Mouse (Mus musculus): ENCODE results near the gene Il18. TPM values are rescaled to one million over a fixed set of nuclear protein-coding genes. Genes with fewer than 3 reads are reported as not detected.

The Il18 gene
- polyA plus RNA-seq, 2 experiments, result 4.9 to 9.7 TPM

DNA sequence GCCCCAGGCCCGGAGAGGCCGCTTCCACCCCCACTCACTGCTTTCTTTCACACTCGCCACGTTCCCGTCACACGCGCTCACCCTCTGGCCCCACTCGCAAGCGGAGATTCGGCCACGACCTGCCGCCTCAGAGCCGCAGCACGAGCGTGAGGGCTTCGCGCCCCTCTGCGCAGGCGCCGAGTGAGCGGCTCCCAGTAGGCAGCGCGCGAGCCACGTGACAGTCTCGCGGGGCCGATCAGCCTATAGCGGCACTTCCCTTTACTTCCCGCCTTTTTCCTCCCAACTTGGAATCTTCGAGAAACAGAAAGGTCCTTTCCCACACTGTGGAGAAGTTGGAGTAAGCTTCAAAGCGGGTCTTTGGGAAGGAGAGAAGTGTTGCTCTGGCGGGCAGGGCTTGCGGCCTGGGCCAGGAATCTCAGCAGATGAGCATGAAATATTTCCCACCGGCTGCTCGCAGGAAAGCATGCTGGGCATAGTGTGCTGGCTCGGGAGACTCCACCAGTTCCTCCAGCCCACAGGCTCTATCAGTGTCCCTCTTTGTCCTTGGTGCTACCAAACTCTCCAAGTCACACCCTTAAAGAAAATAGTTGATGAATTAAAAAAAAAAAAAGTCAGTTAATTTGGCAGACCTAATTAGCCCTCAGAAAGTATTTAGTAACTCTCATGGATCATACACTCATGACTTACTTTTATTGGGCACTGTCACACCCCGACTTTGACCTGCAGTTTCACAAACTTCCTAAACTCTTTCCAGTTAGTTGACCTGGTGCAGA, 6.7 kb downstream of the Il18 start, which contains the start of gene Tex12:
Tex12 (minus strand) TSS at position 181 of the 773 bp plus-strand sequence.
- DNase-seq (ENCODE audit: low read depth in 3 of 3, low spot score in 3 of 3), result no peak
- WGBS (ENCODE audit: insufficient replicate concordance), result 80% methylated on average over 38 of the region's 38 CpGs
- Histone ChIP-seq H3K4me2 (ENCODE audit: low read depth) (no peak within 1 kb of the TSS), H3K9me3 (ENCODE audit: control insufficient read depth, low read length) (no peaks in the 10 kb centered on the region), H3K9ac (replicated peaks) (no peak within 1 kb of the TSS), H3K36me3 (replicated peaks; ENCODE audit: control insufficient read depth, insufficient read depth, low read depth) (no peaks in the 10 kb centered on the region), H3K4me3 (ENCODE audit: insufficient read depth in 1 of 2, low read depth in 2 of 2, low read length in 2 of 2) (no peak within 1 kb of the TSS), H3K27me3 (ENCODE audit: control insufficient read depth, insufficient read depth, low read length) (no peaks in the 10 kb centered on the region), H3K4me1 (replicated peaks; ENCODE audit: control insufficient read depth in 2 of 2, insufficient read depth in 2 of 2, low read length in 1 of 2) (peaks cover 0 to 2% of the 10 kb centered on the region in 2 experiments; a peak in 1 of 4 replicates), H3K27ac (no peak within 1 kb of the TSS)
- TF ChIP-seq EP300 (IDR thresholded peaks at IDR 0.05; ENCODE audit: low read depth) (no peak), CTCF (IDR thresholded peaks at IDR 0.05; ENCODE audit: low read depth) (no peak)
- no peak for ATAC-seq (ENCODE audit: insufficient read depth)

DNA sequence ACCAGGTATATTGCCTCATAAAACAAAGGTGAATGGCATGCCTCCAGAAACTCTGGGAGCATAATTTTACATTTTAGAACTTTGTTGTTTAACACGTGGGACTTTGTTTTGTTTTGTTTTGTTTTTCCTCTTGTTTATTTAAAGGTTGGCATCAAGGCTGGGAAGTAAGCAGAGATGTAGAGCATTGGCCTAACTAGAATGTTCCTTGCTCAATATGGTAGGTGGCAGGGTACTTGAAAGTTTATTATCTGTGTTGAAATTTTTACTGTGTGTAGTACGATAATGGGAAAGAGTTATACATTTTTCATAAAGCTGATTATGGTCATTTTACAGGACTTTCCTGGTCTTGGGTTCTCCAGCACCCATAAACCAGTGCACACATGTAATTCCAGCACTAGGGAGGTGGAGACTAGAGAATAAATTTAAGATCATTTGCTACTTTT, 7.3 kb downstream of the Il18 start:
- H3K4me3 ChIP-seq (ENCODE audit: insufficient read depth in 1 of 2, low read depth in 2 of 2, low read length in 2 of 2), result no peak overlapping the region
- 65% methylated on average over 2 of the region's 2 CpGs for WGBS (ENCODE audit: insufficient replicate concordance)
- DNase-seq (ENCODE audit: low read depth in 3 of 3, low spot score in 3 of 3) (no peak), ATAC-seq (ENCODE audit: insufficient read depth) (no peak)
- H3K4me2 ChIP-seq (ENCODE audit: low read depth), result no peak overlapping the region
- H3K27me3 ChIP-seq (ENCODE audit: control insufficient read depth, insufficient read depth, low read length), result no peaks in the 10 kb centered on the region
- H3K9me3 ChIP-seq (ENCODE audit: control insufficient read depth, low read length), result no peaks in the 10 kb centered on the region
- H3K9ac ChIP-seq (replicated peaks), result no peak overlapping the region
- no peak for TF ChIP-seq EP300 (IDR thresholded peaks at IDR 0.05; ENCODE audit: low read depth)
- TF ChIP-seq CTCF (IDR thresholded peaks at IDR 0.05; ENCODE audit: low read depth), result no peak
- H3K36me3 ChIP-seq (replicated peaks; ENCODE audit: control insufficient read depth, insufficient read depth, low read depth), result no peaks in the 10 kb centered on the region
- no peak overlapping the region for H3K27ac ChIP-seq
- peaks cover 0 to 2% of the 10 kb centered on the region in 2 experiments; a peak in 1 of 4 replicates for H3K4me1 ChIP-seq (replicated peaks; ENCODE audit: control insufficient read depth in 2 of 2, insufficient read depth in 2 of 2, low read length in 1 of 2)

DNA sequence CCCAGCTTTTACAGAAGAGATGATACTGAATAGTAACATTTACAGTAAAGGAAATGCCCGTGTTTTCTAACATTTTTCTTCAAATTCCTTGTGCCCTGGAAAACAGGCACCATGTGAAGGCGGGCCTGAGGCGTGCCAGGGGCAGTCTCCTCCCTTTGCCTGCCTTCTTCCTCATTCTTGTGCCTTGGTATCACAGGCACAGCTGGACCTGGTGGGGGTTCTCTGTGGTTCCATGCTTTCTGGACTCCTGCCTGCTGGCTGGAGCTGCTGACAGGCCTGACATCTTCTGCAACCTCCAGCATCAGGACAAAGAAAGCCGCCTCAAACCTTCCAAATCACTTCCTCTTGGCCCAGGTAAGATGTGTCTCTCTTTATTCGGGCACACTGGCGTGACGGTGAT, 10.5 kb downstream of the Il18 start:
- Histone ChIP-seq H3K9ac (replicated peaks) (no peak overlapping the region), H3K27ac (no peak overlapping the region), H3K4me2 (ENCODE audit: low read depth) (no peak overlapping the region), H3K4me1 (replicated peaks; ENCODE audit: control insufficient read depth in 2 of 2, insufficient read depth in 2 of 2, low read length in 1 of 2) (peaks cover 0 to 2% of the 10 kb centered on the region in 2 experiments; a peak in 1 of 4 replicates), H3K9me3 (ENCODE audit: control insufficient read depth, low read length) (no peaks in the 10 kb centered on the region), H3K27me3 (ENCODE audit: control insufficient read depth, insufficient read depth, low read length) (no peaks in the 10 kb centered on the region), H3K36me3 (replicated peaks; ENCODE audit: control insufficient read depth, insufficient read depth, low read depth) (no peaks in the 10 kb centered on the region), H3K4me3 (ENCODE audit: insufficient read depth in 1 of 2, low read depth in 2 of 2, low read length in 2 of 2) (no peak overlapping the region)
- TF ChIP-seq EP300 (IDR thresholded peaks at IDR 0.05; ENCODE audit: low read depth), result no peak
- TF ChIP-seq CTCF (IDR thresholded peaks at IDR 0.05; ENCODE audit: low read depth), result no peak
- DNase-seq (ENCODE audit: low read depth in 3 of 3, low spot score in 3 of 3) (no peak), ATAC-seq (ENCODE audit: insufficient read depth) (no peak)
- WGBS (ENCODE audit: insufficient replicate concordance), result 69% methylated on average over 7 of the region's 7 CpGs

DNA sequence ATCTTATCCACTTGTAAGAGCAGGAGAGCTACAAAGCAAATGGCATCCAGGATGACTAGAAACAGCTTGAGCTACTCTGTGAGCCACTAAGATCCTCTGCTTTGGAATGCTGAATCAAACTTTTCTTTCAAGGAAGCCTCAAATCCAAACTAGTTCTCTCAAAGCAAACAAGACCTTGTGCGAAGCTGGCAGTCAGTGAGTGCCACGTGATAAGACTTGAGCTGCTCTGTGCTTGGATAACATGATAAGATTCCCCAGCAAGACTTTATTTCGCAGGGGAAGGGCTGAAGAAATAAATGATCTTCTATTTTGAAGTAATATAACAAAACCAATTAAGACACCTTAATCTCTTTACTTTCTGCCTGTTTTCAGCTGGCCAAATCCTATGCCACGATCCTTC, 11.3 kb downstream of the Il18 start:
- H3K4me2 ChIP-seq (ENCODE audit: low read depth), result no peak overlapping the region
- no peaks in the 10 kb centered on the region for H3K27me3 ChIP-seq (ENCODE audit: control insufficient read depth, insufficient read depth, low read length)
- 27% methylated on average over 4 of the region's 4 CpGs for WGBS (ENCODE audit: insufficient replicate concordance)
- H3K9ac ChIP-seq (replicated peaks), result no peak overlapping the region
- no peak overlapping the region for H3K4me3 ChIP-seq (ENCODE audit: insufficient read depth in 1 of 2, low read depth in 2 of 2, low read length in 2 of 2)
- no peak for DNase-seq (ENCODE audit: low read depth in 3 of 3, low spot score in 3 of 3)
- H3K4me1 ChIP-seq (replicated peaks; ENCODE audit: control insufficient read depth in 2 of 2, insufficient read depth in 2 of 2, low read length in 1 of 2), result peaks cover 0 to 2% of the 10 kb centered on the region in 2 experiments; a peak in 1 of 4 replicates
- no peaks in the 10 kb centered on the region for H3K36me3 ChIP-seq (replicated peaks; ENCODE audit: control insufficient read depth, insufficient read depth, low read depth)
- TF ChIP-seq CTCF (IDR thresholded peaks at IDR 0.05; ENCODE audit: low read depth) (no peak), EP300 (IDR thresholded peaks at IDR 0.05; ENCODE audit: low read depth) (no peak)
- H3K9me3 ChIP-seq (ENCODE audit: control insufficient read depth, low read length), result no peaks in the 10 kb centered on the region
- ATAC-seq (ENCODE audit: insufficient read depth), result no peak
- no peak overlapping the region for H3K27ac ChIP-seq

DNA sequence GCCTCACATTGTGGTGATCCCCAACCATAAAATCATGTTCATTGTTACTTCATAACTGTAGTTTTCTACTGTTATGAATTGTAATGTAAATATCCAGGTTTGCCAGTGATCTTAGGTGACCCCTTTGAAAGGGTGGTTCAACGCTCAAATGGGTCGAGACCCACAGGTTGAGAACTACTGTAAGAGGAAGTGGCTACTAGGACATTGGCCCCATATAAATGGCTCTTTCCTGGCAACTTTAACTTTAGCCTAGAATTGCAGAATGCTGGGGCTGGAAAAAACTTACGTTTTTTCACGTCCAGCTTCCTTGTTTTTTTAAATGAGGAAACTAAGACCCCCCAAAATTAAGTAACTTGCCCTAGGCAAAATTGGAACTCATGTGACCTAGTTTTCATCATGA, 12.7 kb downstream of the Il18 start:
- ATAC-seq (ENCODE audit: insufficient read depth) (no peak), DNase-seq (ENCODE audit: low read depth in 3 of 3, low spot score in 3 of 3) (no peak)
- Histone ChIP-seq H3K27me3 (ENCODE audit: control insufficient read depth, insufficient read depth, low read length) (no peaks in the 10 kb centered on the region), H3K4me3 (ENCODE audit: insufficient read depth in 1 of 2, low read depth in 2 of 2, low read length in 2 of 2) (no peak overlapping the region), H3K4me1 (replicated peaks; ENCODE audit: control insufficient read depth in 2 of 2, insufficient read depth in 2 of 2, low read length in 1 of 2) (peaks cover 0 to 2% of the 10 kb centered on the region in 2 experiments; a peak in 1 of 4 replicates), H3K4me2 (ENCODE audit: low read depth) (no peak overlapping the region), H3K36me3 (replicated peaks; ENCODE audit: control insufficient read depth, insufficient read depth, low read depth) (no peaks in the 10 kb centered on the region), H3K9me3 (ENCODE audit: control insufficient read depth, low read length) (no peaks in the 10 kb centered on the region), H3K9ac (replicated peaks) (no peak overlapping the region), H3K27ac (no peak overlapping the region)
- WGBS (ENCODE audit: insufficient replicate concordance), result 38% methylated on average over 4 of the region's 4 CpGs
- no peak for TF ChIP-seq CTCF (IDR thresholded peaks at IDR 0.05; ENCODE audit: low read depth)
- no peak for TF ChIP-seq EP300 (IDR thresholded peaks at IDR 0.05; ENCODE audit: low read depth)

Measured in liver, embryonic 14.5 days (tissue).